19 mouse cellular contexts compared by ENCODE assay signal in genomic region chr12:68672011-68672410, GRCm38 (mm10).
DNase-seq lines count a peak whose midpoint lies in the region.
"Had no signal": no experiment of that assay in that cellular context is flagged by ENCODE, and none has a peak within 500 bp of the region (broad histone marks: within the 10 kb centered on the region; RNA-seq: fewer than 3 reads in every experiment).

No protein-coding gene starts in this region.

- H3K4me1 ChIP-seq in embryonic facial prominence, embryonic 10.5 days = no peaks in the 10 kb centered on the region
- H3K4me1 ChIP-seq: embryonic facial prominence, embryonic 12.5 days; forebrain, embryonic 13.5 days; forebrain, embryonic 15.5 days had no signal

- peak; percentile 2 for DNase-seq in adrenal gland, adult 2 months
- DNase-seq in adrenal gland, adult (ENCODE audit: inconsistent age in 2 of 2, low spot score in 1 of 2) = no peak
- peak; percentile 67 for DNase-seq in 3T3-L1 (ENCODE audit: low read depth, low spot score)
- peak; percentile 70 for DNase-seq in NIH3T3 (ENCODE audit: low read depth)
- no peak for DNase-seq in layer of hippocampus, adult 9-10 months (ENCODE audit: low spot score)
- DNase-seq in embryonic facial prominence, embryonic 10.5 days (ENCODE audit: low spot score) = no peak
- DNase-seq: adrenal gland, adult 8-10 months; adrenal gland, postnatal 14 days; cerebellum, adult 11 months; cerebellum, adult 18-20 months; cerebellum, adult 8-10 months; cerebellum, adult 9-11 months; cerebellum, postnatal 14 days; cerebellum, postnatal 36 days; embryo, embryonic 11 days; forebrain, postnatal 0 days had no signal

- H3K9me3 ChIP-seq in embryonic facial prominence, embryonic 10.5 days = no peaks in the 10 kb centered on the region
- H3K9me3 ChIP-seq: embryonic facial prominence, embryonic 12.5 days; forebrain, embryonic 13.5 days; forebrain, embryonic 15.5 days had no signal

- no peaks in the 10 kb centered on the region for H3K27me3 ChIP-seq in embryonic facial prominence, embryonic 10.5 days (replicated peaks; ENCODE audit: low read depth, poor library complexity, severe bottlenecking)
- H3K27me3 ChIP-seq: embryonic facial prominence, embryonic 12.5 days; forebrain, embryonic 13.5 days; forebrain, embryonic 15.5 days had no signal

- no peaks in the 10 kb centered on the region for H3K36me3 ChIP-seq in embryonic facial prominence, embryonic 10.5 days (replicated peaks)
- H3K36me3 ChIP-seq: embryonic facial prominence, embryonic 12.5 days; forebrain, embryonic 15.5 days had no signal

- 86% methylated on average over 3 of the region's 3 CpGs for WGBS in embryonic facial prominence, embryonic 10.5 days

- no peak overlapping the region for H3K27ac ChIP-seq in embryonic facial prominence, embryonic 10.5 days (replicated peaks)
- H3K27ac ChIP-seq: embryonic facial prominence, embryonic 12.5 days; forebrain, embryonic 13.5 days; forebrain, embryonic 15.5 days had no signal

- H3K4me3 ChIP-seq in embryonic facial prominence, embryonic 10.5 days = no peak overlapping the region
- H3K4me3 ChIP-seq: embryonic facial prominence, embryonic 12.5 days; forebrain, embryonic 13.5 days; forebrain, embryonic 15.5 days had no signal

Comparison
In these comparisons a context has a peak if more than half of its experiments do, and no peak if none do; other contexts are left out.
1. DNase-seq: peak in adrenal gland, adult 2 months (single experiment), 3T3-L1 (single experiment) and NIH3T3 (single experiment); none in adrenal gland, adult (0 of 2), layer of hippocampus, adult 9-10 months (single experiment) and embryonic facial prominence, embryonic 10.5 days (single experiment).